Mouse (Mus musculus) testis, adult 2 months (tissue): ENCODE results near the gene Cope. TPM values are rescaled to one million over a fixed set of nuclear protein-coding genes. Genes with fewer than 3 reads are reported as not detected.

Experiments
- H3K27ac ChIP-seq: fragments of 200-500 bp; 2 replicates; pipeline ENCODE4 v1.5.1; 2012; ENCODE audit warnings: low read depth, low read length; ENCODE audit not compliant: control insufficient read depth, insufficient read depth
- H3K27me3 ChIP-seq: fragments of 200-500 bp; 2 replicates; pipeline ENCODE4 v1.6.1; 2012; ENCODE audit warnings: mild to moderate bottlenecking, low read length, moderate library complexity; ENCODE audit not compliant: control insufficient read depth, insufficient read depth
- H3K36me3 ChIP-seq: fragments of 200-500 bp; 2 replicates; pipeline ENCODE4 v1.6.1; 2012; ENCODE audit warnings: mild to moderate bottlenecking, low read length; ENCODE audit not compliant: control insufficient read depth, insufficient read depth
- H3K4me1 ChIP-seq: fragments of 200-500 bp; 2 replicates; pipeline ENCODE4 v1.6.1; 2012; ENCODE audit warnings: low read length; ENCODE audit not compliant: control insufficient read depth, insufficient read depth
- H3K4me3 ChIP-seq: fragments of 200-500 bp; 2 replicates; pipeline ENCODE4 v1.5.1; 2012; ENCODE audit warnings: low read depth, mild to moderate bottlenecking, low read length, moderate library complexity, mixed read lengths; ENCODE audit not compliant: control insufficient read depth
- CTCF ChIP-seq: fragments of 200-500 bp; IDR thresholded peaks from 2 replicates; pipeline ENCODE4 v1.5.1; 2012; ENCODE audit warnings: low read depth, mild to moderate bottlenecking, inconsistent platforms, low read length, moderate library complexity; ENCODE audit not compliant: control insufficient read depth, insufficient read depth, insufficient replicate concordance
- POLR2A ChIP-seq: fragments of 200-500 bp; IDR thresholded peaks from 2 replicates; pipeline ENCODE4 v1.6.1; 2012; ENCODE audit warnings: low read depth, mild to moderate bottlenecking, inconsistent platforms, low read length, moderate library complexity; ENCODE audit not compliant: control insufficient read depth
- polyA plus RNA-seq: library from polyadenylated mRNA; depleted of rRNA; stranded (reverse); fragments of >200 nt; gene quantifications from 2 replicates; pipeline ENCODE4 v1.2.3, GENCODE M21; 2012

Cope gene
- polyA plus RNA-seq, 1 experiment, result 102 TPM

GRCm38 (mm10) chr8:70344279-70344678, 42.0 kb downstream of the Cope start:
- H3K27me3 ChIP-seq, result no peaks in the 10 kb centered on the region
- no peak overlapping the region for H3K4me3 ChIP-seq
- H3K27ac ChIP-seq, result no peak overlapping the region
- no peaks in the 10 kb centered on the region; the same call in none of the 2 replicates for H3K4me1 ChIP-seq
- no peak for TF ChIP-seq CTCF
- H3K36me3 ChIP-seq, result no peaks in the 10 kb centered on the region; the same call in none of the 2 replicates

GRCm38 (mm10) chr8:70347443-70347842, 45.1 kb downstream of the Cope start:
- peak overlapping the region; percentile 27; the same call in 1 of the 2 replicates for H3K27ac ChIP-seq
- no peaks in the 10 kb centered on the region; the same call in 1 of the 2 replicates for H3K36me3 ChIP-seq
- no peaks in the 10 kb centered on the region for H3K27me3 ChIP-seq
- peaks cover 22% of the 10 kb centered on the region for H3K4me1 ChIP-seq
- TF ChIP-seq CTCF, result no peak
- TF ChIP-seq POLR2A, result no peak
- H3K4me3 ChIP-seq, result peak overlapping the region; percentile 2; the same call in 1 of the 2 replicates

- Histone ChIP-seq H3K27ac (peak overlapping the region; percentile 62; the same call in 1 of the 2 replicates), H3K27me3 (no peaks in the 10 kb centered on the region), H3K4me3 (no peak overlapping the region), H3K4me1 (peaks cover 22% of the 10 kb centered on the region), H3K36me3 (no peaks in the 10 kb centered on the region; the same call in 1 of the 2 replicates)
- no peak for TF ChIP-seq CTCF
- TF ChIP-seq POLR2A, result no peak; the same call in 1 of the 2 replicates
Observed at GRCm38 (mm10) chr8:70347860-70348420, 45.6 kb downstream of the Cope start.

- Histone ChIP-seq H3K27me3 (no peaks in the 10 kb centered on the region), H3K4me1 (peaks cover 31% of the 10 kb centered on the region), H3K36me3 (no peaks in the 10 kb centered on the region; the same call in 1 of the 2 replicates), H3K27ac (no peak overlapping the region; the same call in 1 of the 2 replicates), H3K4me3 (peak overlapping the region; percentile 99)
- TF ChIP-seq CTCF (no peak), POLR2A (no peak)
Observed at GRCm38 (mm10) chr8:70351035-70351999, 49.0 kb downstream of the Cope start.

GRCm38 (mm10) chr8:70352000-70352384, 49.7 kb downstream of the Cope start:
- Histone ChIP-seq H3K36me3 (no peaks in the 10 kb centered on the region; the same call in 1 of the 2 replicates), H3K4me3 (peak overlapping the region; percentile 99), H3K27ac (peak overlapping the region; percentile 96), H3K4me1 (peaks cover 31% of the 10 kb centered on the region), H3K27me3 (no peaks in the 10 kb centered on the region)
- TF ChIP-seq POLR2A (no peak), CTCF (no peak)

GRCm38 (mm10) chr8:70352657-70353151, 50.4 kb downstream of the Cope start:
- H3K36me3 ChIP-seq, result no peaks in the 10 kb centered on the region; the same call in 1 of the 2 replicates
- peak overlapping the region; percentile 96 for H3K27ac ChIP-seq
- peak overlapping the region; percentile 99 for H3K4me3 ChIP-seq
- H3K27me3 ChIP-seq, result no peaks in the 10 kb centered on the region
- H3K4me1 ChIP-seq, result peaks cover 31% of the 10 kb centered on the region
- TF ChIP-seq POLR2A (no peak), CTCF (no peak)
